Mouse (Mus musculus) thymus, adult 2 months (tissue): ENCODE results near the gene Fyb2. TPM values are rescaled to one million over a fixed set of nuclear protein-coding genes. Genes with fewer than 3 reads are reported as not detected.

Source experiments
- DNase-seq: peaks from one replicate; pipeline ENCODE4 v3.0.0; 2021
- H3K27ac ChIP-seq: fragments of 200-500 bp; 2 replicates; pipeline ENCODE4 v1.5.1; 2012; ENCODE audit warnings: low read length, control low read depth; ENCODE audit not compliant: control insufficient read depth, insufficient read depth
- H3K27me3 ChIP-seq: fragments of 200-500 bp; 2 replicates; pipeline ENCODE4 v1.6.1; 2012; ENCODE audit warnings: mild to moderate bottlenecking, low read length, moderate library complexity, mixed read lengths; ENCODE audit not compliant: control insufficient read depth, insufficient read depth
- H3K36me3 ChIP-seq: fragments of 200-500 bp; 2 replicates; pipeline ENCODE4 v1.6.1; 2012; ENCODE audit warnings: mild to moderate bottlenecking, low read length, moderate library complexity; ENCODE audit not compliant: control insufficient read depth, insufficient read depth
- H3K4me1 ChIP-seq: fragments of 200-500 bp; replicated peaks from 2 replicates; pipeline ENCODE4 v1.6.1; 2012; ENCODE audit warnings: low read length; ENCODE audit not compliant: control insufficient read depth, insufficient read depth
- H3K4me3 ChIP-seq: fragments of 200-500 bp; 2 replicates; pipeline ENCODE4 v1.5.1; 2012; ENCODE audit warnings: mild to moderate bottlenecking, low read length, control low read depth, moderate library complexity; ENCODE audit not compliant: control insufficient read depth, insufficient read depth
- CTCF ChIP-seq: fragments of 200-500 bp; IDR thresholded peaks from 2 replicates; pipeline ENCODE4 v1.5.1; 2012; ENCODE audit warnings: mild to moderate bottlenecking, control low read depth, low read length, moderate library complexity, borderline replicate concordance; ENCODE audit not compliant: control insufficient read depth, poor library complexity, insufficient read depth; ENCODE audit errors: extremely low read depth
- POLR2A ChIP-seq: fragments of 200-500 bp; IDR thresholded peaks from 2 replicates; pipeline ENCODE4 v1.6.1; 2012; ENCODE audit warnings: mild to moderate bottlenecking, low read length, control low read depth, moderate library complexity; ENCODE audit not compliant: control insufficient read depth, poor library complexity, insufficient read depth; ENCODE audit errors: extremely low read depth
- WGBS: fragments of 180-500 bp; shearing (Covaris S2); methylation state at CpG from one replicate; pipeline ENCODE4 v1.1.7; 2018; 5-methylcytosine and 5-hydroxymethylcytosine counted together
- polyA plus RNA-seq: library from polyadenylated mRNA; depleted of rRNA; stranded (reverse); fragments of >200 nt; gene quantifications from 2 replicates; pipeline ENCODE4 v1.2.3, GENCODE M21; 2012

Gene Fyb2
- polyA plus RNA-seq, 1 experiment: 0.70 TPM

DNA sequence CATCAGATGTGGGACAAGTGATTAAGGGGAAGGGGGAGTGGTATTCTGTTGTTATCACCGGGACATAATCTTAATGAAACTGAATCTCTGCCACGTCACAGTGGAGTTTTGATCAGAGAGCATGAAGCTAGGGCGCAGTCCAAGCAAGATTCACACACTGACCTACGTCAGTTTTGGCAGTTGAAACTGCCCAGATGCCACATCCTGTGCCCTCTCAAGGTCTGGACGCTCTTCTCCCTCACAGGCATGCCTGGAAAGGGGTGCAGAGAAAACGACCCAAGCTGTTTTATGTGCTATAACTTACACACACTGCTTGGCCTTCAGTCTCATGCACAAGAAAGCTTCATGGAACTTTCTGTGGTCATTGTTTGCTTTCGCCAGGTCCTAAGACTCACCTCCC is 74.4 kb downstream of the Fyb2 start:
- no peak for DNase-seq
- H3K4me3 ChIP-seq: no peak overlapping the region

DNA sequence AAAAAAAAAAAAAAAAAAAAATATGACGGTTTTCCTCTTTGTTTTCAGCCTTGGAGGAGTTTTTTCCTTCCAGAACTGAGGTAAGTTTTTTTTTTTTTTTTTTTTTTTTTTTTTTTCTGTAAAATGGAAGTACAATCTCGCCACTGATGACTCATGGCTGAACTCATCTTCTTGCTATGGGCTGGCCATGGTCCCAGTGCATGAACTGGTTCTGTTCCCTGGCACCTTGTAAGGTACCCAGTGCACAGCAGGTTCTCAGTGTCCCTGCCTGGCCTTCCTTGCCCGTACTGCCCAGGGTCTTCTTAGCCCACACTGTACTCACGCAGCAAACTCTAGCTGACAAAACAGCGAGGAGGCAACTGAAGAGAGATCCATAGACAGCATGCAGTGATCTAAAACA is 74.8 kb downstream of the Fyb2 start:
- DNase-seq: no peak
- TF ChIP-seq POLR2A (no peak), CTCF (no peak)
- WGBS: 73% methylated on average over 5 of the region's 5 CpGs
- Histone ChIP-seq H3K27ac (no peak overlapping the region), H3K36me3 (no peaks in the 10 kb centered on the region), H3K4me3 (no peak overlapping the region), H3K4me1 (no peaks in the 10 kb centered on the region), H3K27me3 (no peaks in the 10 kb centered on the region)

More for the DNA sequence above, 74.4 kb downstream of the Fyb2 start:
- TF ChIP-seq POLR2A (no peak), CTCF (no peak)
- no peak overlapping the region for H3K27ac ChIP-seq
- H3K27me3 ChIP-seq: no peaks in the 10 kb centered on the region
- no peaks in the 10 kb centered on the region for H3K4me1 ChIP-seq
- no peaks in the 10 kb centered on the region for H3K36me3 ChIP-seq
- 46% methylated on average over 7 of the region's 7 CpGs for WGBS

DNA sequence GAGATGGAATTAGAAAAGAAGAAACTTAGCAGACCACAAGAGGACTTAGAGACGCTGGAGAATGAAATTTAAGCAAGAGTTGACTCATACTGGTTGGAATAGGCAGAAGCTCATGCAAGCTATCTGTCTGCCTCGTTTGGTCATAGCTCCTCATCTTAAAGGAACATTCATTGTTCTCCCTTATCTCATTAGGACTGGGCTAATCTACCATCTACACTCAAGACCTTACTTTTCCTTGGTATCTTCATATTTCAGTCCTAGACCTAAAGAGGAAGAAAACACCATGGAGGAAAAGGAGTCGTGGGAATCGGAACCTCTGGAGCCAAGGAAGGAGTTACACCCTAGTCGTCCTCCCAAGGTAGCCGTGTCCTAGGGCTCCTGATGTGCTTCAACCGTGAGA is 75.5 kb downstream of the Fyb2 start:
- DNase-seq: no peak
- no peak for TF ChIP-seq POLR2A
- TF ChIP-seq CTCF: no peak
- no peak overlapping the region for H3K4me3 ChIP-seq
- 90% methylated on average over 7 of the region's 7 CpGs for WGBS
- H3K4me1 ChIP-seq: no peaks in the 10 kb centered on the region
- no peaks in the 10 kb centered on the region for H3K27me3 ChIP-seq
- no peak overlapping the region for H3K27ac ChIP-seq
- no peaks in the 10 kb centered on the region for H3K36me3 ChIP-seq

DNA sequence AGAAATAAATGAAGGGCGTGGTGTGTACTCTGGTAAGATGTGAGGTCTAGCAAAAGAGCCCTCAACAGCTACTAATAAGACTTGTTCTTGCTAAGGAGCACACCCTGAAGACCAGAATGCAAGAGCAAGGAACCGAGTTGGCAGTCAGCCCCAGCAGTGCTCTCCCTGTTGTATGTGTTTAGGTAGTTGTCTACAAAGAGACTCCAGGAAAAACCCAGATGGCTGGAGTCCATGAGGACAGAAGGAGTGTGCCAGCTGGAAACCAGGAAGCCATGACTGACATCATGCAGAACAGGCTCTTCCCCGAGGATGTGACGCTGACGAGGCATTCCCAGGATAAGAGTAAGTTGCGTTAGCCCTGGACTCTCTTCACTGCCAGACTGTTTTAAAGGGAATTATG is 76.8 kb downstream of the Fyb2 start:
- no peaks in the 10 kb centered on the region for H3K27me3 ChIP-seq
- H3K4me3 ChIP-seq: no peak overlapping the region
- no peak for TF ChIP-seq CTCF
- no peak for TF ChIP-seq POLR2A
- WGBS: 91% methylated on average over 6 of the region's 6 CpGs
- no peaks in the 10 kb centered on the region for H3K4me1 ChIP-seq
- no peaks in the 10 kb centered on the region for H3K36me3 ChIP-seq
- DNase-seq: no peak
- no peak overlapping the region for H3K27ac ChIP-seq

DNA sequence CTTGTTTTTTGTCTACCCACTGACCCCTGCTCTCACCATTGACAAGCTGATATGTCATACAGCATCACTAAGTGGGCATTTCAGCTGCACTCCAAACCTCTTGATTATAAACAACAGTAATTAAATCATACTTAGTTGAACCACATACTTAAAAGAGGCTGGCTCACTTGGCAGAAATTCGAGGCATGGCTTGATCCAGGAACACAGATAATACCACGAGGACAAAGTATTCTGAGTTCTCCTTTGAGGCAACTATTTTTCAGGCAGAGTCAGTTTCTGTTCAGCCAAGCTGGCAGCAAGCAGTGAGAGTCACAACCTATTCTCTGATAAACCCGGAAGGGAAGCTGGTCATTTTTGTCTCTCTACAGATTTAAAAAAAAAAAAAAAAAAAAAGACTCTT is 77.4 kb downstream of the Fyb2 start:
- TF ChIP-seq POLR2A (no peak), CTCF (no peak)
- no peak for DNase-seq
- 70% methylated on average over 3 of the region's 3 CpGs for WGBS
- H3K4me3 ChIP-seq: no peak overlapping the region
- no peaks in the 10 kb centered on the region for H3K4me1 ChIP-seq
- H3K27ac ChIP-seq: no peak overlapping the region
- H3K27me3 ChIP-seq: no peaks in the 10 kb centered on the region
- no peaks in the 10 kb centered on the region for H3K36me3 ChIP-seq

DNA sequence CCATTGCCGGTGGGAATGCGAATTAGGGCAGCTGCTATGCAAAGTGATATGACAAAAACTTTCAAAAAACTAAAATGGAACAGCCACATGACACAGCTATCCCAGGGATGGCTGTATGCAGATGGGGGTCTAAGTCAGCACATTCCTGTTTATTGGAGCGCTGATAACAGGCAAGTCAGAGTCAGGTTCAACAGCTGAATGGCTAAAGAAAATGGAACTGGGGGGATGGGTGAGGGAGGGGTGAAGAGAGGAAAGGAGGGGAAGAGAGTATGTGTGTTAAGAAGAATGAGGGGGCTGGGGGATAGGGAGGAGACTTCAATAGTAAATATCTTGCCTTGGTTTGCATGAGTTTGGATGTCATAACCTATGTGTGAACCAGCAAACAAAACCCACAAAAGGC is 79.0 kb downstream of the Fyb2 start:
- no peak overlapping the region for H3K27ac ChIP-seq
- H3K27me3 ChIP-seq: no peaks in the 10 kb centered on the region
- TF ChIP-seq POLR2A (no peak), CTCF (no peak)
- H3K4me1 ChIP-seq: no peaks in the 10 kb centered on the region
- DNase-seq: no peak
- H3K4me3 ChIP-seq: no peak overlapping the region
- WGBS: 93% methylated on average over 3 of the region's 3 CpGs
- no peaks in the 10 kb centered on the region for H3K36me3 ChIP-seq
